8 mouse cellular contexts compared by ENCODE assay signal in genomic region chr11:102946265-102946991, GRCm38 (mm10). TPM values are rescaled to one million over a fixed set of nuclear protein-coding genes. Genes with fewer than 3 reads are reported as not detected.
DNase-seq lines count a peak whose midpoint lies in the region; ATAC-seq and TF ChIP-seq lines count a peak whose summit lies in the region.

C1ql1 (minus strand) TSS chr11:102946688.

- under 1% methylated on average over 86 of the region's 87 CpGs for WGBS in hindbrain, embryonic 12.5 days
- WGBS in lung, postnatal 0 days: 2% methylated on average over 36 of the region's 87 CpGs

- in situ Hi-C loops in Patski (cut with MboI; ENCODE audit: low pct_unique_long_range_greater_than_20kb): no loop called here

- TF ChIP-seq EP300 in lung, postnatal 0 days (IDR thresholded peaks at IDR 0.05): no peak

- H3K9me3 ChIP-seq in hindbrain, embryonic 12.5 days (replicated peaks): no peaks in the 10 kb centered on the region
- no peaks in the 10 kb centered on the region for H3K9me3 ChIP-seq in lung, postnatal 0 days (ENCODE audit: low read length)

- H3K9ac ChIP-seq in hindbrain, embryonic 12.5 days: peak within 1 kb of the TSS; percentile 61
- no peak within 1 kb of the TSS for H3K9ac ChIP-seq in lung, postnatal 0 days (replicated peaks; ENCODE audit: low read depth)

- POLR2A ChIA-PET in Patski (lab: Charles Lee): interaction anchor here (0.6 kb wide), 1 partner anchor 393 kb away, joined by 8 read pairs; no protein-coding TSS in a partner anchor

- no peaks in the 10 kb centered on the region for H3K36me3 ChIP-seq in hindbrain, embryonic 12.5 days
- H3K36me3 ChIP-seq in lung, postnatal 0 days (ENCODE audit: insufficient read depth, low read length): no peaks in the 10 kb centered on the region

- no peaks in the 10 kb centered on the region for H3K27me3 ChIP-seq in Patski
- H3K27me3 ChIP-seq in hindbrain, embryonic 12.5 days: peaks cover 91% of the 10 kb centered on the region
- peaks cover 60% of the 10 kb centered on the region for H3K27me3 ChIP-seq in lung, postnatal 0 days (replicated peaks; ENCODE audit: insufficient read depth, low read length)

- peak within 1 kb of the TSS; percentile 67 for H3K4me2 ChIP-seq in hindbrain, embryonic 12.5 days (replicated peaks)
- peak within 1 kb of the TSS; percentile 54 for H3K4me2 ChIP-seq in lung, postnatal 0 days (replicated peaks; ENCODE audit: low read depth, low read length)

- peak; percentile 54 for DNase-seq in Patski (ENCODE audit: low read depth, low spot score)
- peak; percentile 87 to 95 for DNase-seq in cerebellum, postnatal 10 days
- DNase-seq in frontal cortex, postnatal 10 days (ENCODE audit: low spot score in 2 of 2): peak; percentile 67 to 75
- DNase-seq in layer of hippocampus, postnatal 14 days (ENCODE audit: low spot score in 2 of 2): peak; percentile 53 to 72
- peak; percentile 94 for DNase-seq in lung, postnatal 0 days (ENCODE audit: low spot score)
- peak; percentile 49 for DNase-seq in ovary, postnatal 10 days (ENCODE audit: low spot score)
- DNase-seq in thymus, postnatal 0 days (ENCODE audit: low spot score): peak; percentile 79

- H3K4me3 ChIP-seq in hindbrain, embryonic 12.5 days: peak within 1 kb of the TSS; percentile 43
- H3K4me3 ChIP-seq in lung, postnatal 0 days (ENCODE audit: low read depth, low read length): peak within 1 kb of the TSS; percentile 31

- H3K4me1 ChIP-seq in hindbrain, embryonic 12.5 days: peaks cover 41% of the 10 kb centered on the region
- peaks cover 6% of the 10 kb centered on the region for H3K4me1 ChIP-seq in lung, postnatal 0 days (ENCODE audit: insufficient read depth, low read depth, low read length)

- TF ChIP-seq CTCF in Patski (IDR thresholded peaks at IDR 0.05): no peak
- no peak for TF ChIP-seq CTCF in lung, postnatal 0 days (IDR thresholded peaks at IDR 0.05)

- CTCF ChIA-PET in Patski (lab: Charles Lee): interaction anchor here (1.8 kb wide), 1 partner anchor 23 kb away, joined by 5 read pairs; no protein-coding TSS in a partner anchor

- H3K27ac ChIP-seq in hindbrain, embryonic 12.5 days: no peak within 1 kb of the TSS
- H3K27ac ChIP-seq in lung, postnatal 0 days (ENCODE audit: low read length): no peak within 1 kb of the TSS

- ATAC-seq in Patski: peak; percentile 68
- ATAC-seq in hindbrain, embryonic 12.5 days (ENCODE audit: low FRiP score): peak; percentile 66
- ATAC-seq in lung, postnatal 0 days: peak; percentile 96

RNA-seq across cellular contexts. Expression of gene C1ql1, which starts in this region (rescaled TPM):
- 19.6 TPM for polyA plus RNA-seq in Patski (2021)
- polyA plus RNA-seq in hindbrain, embryonic 12.5 days (2016; fragmentation: Nextera tagmentation; extraction: Ambion mirVana): 11.7 and 13.2 TPM in 2 replicates
- 10 to 100 TPM; 36.0 to 37.8 TPM for total RNA-seq in layer of hippocampus, postnatal 14 days (2021)
- polyA plus RNA-seq in lung, postnatal 0 days (2015; fragmentation: Nextera tagmentation; extraction: Ambion mirVana): 0.30 and 0.31 TPM in 2 replicates
- 0.12 TPM in 1 of 2 replicates, not detected in the other for polyA plus RNA-seq in thymus, postnatal 0 days (2015; fragmentation: Nextera tagmentation; extraction: Ambion mirVana)

Comparison
In these comparisons a context has a peak if more than half of its experiments do, and no peak if none do; other contexts are left out.
1. Peak in DNase-seq, ATAC-seq, H3K4me3 ChIP-seq and H3K4me2 ChIP-seq in lung, postnatal 0 days; RNA of the gene not detected or under 1 TPM.
2. Peak in DNase-seq in thymus, postnatal 0 days; RNA of the gene not detected or under 1 TPM.